Mouse (Mus musculus): ENCODE results near the gene Itgb8.
A peak's percentile ranks its signal among the peaks of the same experiment; 100 is the strongest.

Gene Itgb8

DNA sequence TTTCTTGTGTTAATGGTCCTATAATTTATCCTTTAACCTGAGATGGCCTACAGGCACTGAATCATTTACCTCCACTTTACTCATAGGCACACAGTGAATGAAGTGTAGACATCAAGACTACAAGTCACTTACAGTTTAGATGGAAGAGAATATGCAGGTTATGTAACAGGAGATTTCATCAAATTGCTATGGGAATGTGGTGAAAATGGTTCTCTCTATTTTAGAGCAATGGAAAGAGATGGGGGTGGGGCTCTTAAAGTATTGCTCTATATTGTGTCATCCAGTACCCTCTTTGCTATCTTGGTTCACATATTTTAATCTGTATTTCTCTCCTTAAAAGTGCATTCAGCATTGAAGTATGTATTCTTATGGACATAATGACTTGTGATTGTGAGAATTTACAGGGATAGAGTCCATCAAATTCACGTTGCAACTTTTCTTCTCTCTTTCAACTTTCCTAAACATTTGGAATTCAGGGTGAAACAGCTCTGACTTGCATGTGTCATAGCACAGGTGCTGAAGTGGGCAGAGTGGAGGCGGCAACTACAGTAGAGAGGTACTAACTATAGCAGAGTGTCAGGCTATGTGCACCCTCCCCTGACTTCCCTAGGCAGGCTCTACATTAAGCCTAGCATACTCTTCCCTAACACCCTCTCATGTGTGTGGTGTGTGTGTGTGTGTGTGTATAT is 29.1 kb downstream of the Itgb8 start:
- no peak for DNase-seq (ENCODE audit: low read depth)

DNA sequence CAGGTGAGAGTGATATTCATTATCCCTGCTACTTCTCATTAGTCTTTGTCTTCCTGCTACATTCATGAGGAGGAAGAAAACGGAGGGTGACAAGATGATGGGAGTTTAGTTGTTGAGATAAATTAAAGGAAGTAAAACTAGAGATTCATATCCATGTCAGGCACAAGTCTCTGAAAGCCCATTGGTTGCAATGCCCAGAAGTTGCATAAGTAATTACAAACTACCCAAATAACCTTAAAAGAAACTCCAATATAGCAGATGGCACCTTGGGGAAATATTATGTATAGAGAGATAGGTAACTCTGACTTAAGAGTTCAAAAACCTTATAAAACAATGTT is 31.2 kb downstream of the Itgb8 start:
- DNase-seq (ENCODE audit: low read depth) = no peak

DNA sequence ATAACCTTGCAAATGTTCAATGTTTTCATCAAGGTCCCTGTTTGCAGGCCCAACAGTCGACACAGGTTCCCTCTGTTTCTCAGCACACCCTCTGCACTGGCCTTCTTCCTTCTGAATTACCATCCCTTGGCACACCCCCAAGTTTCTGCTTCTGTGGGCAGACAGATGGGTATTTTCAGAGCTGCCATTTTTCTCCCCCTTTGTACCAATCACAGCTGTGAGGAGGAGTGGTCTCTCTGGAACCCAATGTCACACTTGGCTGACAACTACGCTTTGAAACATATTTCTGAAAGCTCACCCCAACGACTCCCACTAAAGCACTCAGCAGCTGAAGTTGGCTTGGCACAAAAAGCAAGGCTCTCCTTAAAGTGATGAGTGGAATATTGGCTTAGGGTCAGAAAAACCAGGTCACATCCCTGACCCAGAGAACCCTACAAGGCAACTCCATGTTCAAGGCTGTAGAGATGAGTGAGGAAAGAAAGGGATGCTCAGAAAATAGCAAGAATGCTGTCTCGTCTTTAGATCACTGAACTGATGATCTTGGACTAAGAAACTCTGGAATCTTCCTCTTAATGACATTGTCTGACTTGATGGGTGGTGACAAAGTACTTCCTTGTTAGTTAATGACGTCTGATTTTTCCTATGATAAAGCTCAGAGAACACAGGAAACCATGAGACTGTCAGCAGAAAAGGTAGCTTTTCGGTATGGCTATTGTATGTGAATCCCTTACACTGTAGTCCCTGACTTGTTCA is 31.7 kb downstream of the Itgb8 start:
- peak; percentile 39 for DNase-seq (ENCODE audit: low read depth)

- DNase-seq (ENCODE audit: low read depth) = peak; percentile 59
These were observed 34.2 kb downstream of the Itgb8 start for GRCm38 (mm10) chr12:119204411-119204810.

DNA sequence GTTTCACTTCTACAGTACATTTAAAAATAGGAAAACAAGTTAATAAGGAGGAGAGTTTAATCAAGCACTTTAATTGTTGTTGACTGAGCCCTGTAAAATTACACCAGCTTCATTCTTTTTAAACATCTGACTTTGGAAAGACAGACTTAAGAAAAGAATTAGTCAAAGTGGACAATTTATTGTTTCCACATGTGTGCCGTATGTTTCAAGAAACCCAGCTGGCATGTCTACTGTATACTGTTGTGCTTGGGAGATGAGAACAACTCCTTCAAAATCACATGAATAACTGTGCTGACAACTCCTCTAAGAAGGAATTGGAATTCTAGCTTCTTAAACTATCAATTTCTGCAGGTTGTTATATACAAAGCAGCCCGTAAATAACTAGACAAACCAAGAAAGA is 35.8 kb downstream of the Itgb8 start:
- DNase-seq (ENCODE audit: low read depth) = no peak

DNA sequence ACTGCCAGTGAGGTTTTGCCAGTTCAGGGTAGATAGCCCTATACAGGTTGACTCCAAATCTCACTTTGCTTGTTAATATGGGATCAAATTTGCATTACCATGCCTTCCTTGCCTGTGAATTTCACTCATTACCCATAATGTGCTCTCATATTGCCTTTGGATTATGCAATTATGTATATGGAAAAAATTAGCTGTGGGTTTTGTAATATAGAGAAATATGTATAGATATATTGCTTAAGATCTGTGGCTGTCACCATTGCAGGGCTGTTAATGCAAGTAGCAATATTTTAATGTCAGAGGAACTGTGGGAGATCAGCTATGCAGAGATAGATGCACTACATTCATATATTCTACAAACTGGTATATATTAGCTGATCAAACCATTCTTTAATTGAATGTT is 43.5 kb downstream of the Itgb8 start:
- no peak for DNase-seq (ENCODE audit: low read depth)

GRCm38 (mm10) chr12:119189814-119190213 is 48.8 kb downstream of the Itgb8 start:
- no peak for DNase-seq (ENCODE audit: low read depth)

DNA sequence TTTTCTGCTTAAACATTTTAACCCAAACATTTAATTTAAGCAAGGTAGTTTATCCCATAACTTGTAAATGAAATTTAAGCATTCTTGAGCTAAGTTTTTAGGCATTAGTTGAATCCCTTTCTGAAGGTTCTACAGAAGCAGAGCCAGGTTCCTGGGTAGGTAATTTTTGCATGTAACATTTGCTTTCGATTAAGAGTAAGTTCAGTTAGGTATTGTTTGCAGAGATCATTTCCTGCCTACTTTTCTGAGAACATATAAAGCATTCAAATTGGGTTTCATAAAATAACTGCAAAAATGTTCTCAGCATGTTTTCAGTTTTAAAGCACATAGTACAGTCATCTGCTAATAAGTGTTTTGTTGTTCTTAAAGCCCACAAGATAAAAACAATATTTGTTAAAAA is 53.2 kb downstream of the Itgb8 start:
- DNase-seq (ENCODE audit: low read depth) = peak; percentile 27

- no peak for DNase-seq (ENCODE audit: low read depth)
These were observed 56.2 kb downstream of the Itgb8 start for GRCm38 (mm10) chr12:119182215-119182924.

DNA sequence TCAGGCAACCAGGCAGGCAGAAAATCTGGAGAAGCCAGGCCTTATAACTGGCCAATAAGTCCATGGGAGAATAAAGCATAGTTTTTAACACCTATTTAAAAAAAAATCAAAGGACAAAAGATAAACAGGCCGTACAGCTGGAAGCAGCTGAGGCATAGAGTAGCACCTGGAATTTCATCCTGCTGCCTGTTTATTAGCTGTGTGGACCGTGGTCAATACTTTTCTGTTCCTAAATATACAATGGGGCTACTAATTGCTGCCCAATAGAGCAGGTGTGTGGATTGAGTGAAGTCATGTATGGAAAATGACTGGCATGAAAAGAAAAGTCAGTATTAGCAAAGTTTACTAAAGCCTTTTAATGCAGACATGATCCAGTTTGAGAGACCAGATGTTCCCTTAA is 62.6 kb downstream of the Itgb8 start:
- DNase-seq (ENCODE audit: low read depth) = no peak

DNA sequence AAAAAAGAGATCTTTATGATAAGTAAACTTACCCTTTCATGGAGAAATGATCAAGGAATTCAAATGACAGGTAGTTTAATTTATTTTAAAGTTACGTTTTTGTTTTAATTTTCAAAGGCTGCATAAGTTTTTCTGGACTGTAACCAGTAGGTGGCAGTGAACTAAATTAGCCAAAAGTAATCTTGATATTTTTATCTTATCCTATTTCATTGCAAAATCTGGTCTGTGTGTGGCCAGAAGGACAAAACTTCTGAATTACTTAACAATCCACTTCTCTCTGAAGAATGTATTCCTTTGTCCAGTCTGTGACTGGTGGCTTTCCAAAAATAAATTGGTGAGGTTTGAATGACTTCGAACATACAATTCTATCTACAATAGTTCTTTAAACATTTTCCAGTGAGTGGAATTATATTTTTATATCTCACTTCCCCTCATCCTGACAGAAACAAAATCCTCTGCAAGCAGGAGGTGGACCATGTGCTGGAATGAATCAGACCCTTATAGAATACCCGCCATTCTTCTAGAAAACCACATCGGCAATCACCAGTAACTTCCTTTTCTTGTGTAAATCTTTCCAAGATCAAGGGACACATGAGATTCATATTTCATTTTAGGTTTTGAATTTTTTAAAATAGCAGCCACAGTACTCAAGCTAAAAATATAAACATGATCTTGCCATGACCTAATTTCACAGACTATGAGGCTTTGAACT is 68.6 kb downstream of the Itgb8 start:
- DNase-seq (ENCODE audit: low read depth) = peak; percentile 25

- DNase-seq (ENCODE audit: low read depth) = no peak
These were observed 69.5 kb downstream of the Itgb8 start for GRCm38 (mm10) chr12:119169143-119169542.

- no peak for DNase-seq (ENCODE audit: low read depth)
These were observed 73.5 kb downstream of the Itgb8 start for GRCm38 (mm10) chr12:119165115-119165514.

DNA sequence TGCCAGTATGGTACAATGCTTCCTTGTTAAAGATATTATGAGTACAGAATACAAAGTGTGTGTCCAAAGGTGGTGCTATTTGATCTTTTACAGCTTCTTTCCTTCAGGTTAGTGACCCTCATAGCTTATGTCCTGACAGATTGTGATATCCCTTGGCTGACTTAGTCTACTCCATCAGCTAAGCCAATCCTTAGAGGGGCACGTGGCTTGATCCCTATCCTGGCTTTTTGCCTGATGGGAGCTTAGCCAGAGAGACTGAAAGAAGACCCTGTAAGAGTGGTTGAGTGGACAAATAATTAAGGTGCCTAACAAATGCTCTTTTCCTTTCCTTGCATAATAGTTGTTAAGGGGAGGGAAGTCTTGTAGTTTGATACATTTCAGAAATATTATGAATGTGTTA is 73.9 kb downstream of the Itgb8 start:
- no peak for DNase-seq (ENCODE audit: low read depth)

DNA sequence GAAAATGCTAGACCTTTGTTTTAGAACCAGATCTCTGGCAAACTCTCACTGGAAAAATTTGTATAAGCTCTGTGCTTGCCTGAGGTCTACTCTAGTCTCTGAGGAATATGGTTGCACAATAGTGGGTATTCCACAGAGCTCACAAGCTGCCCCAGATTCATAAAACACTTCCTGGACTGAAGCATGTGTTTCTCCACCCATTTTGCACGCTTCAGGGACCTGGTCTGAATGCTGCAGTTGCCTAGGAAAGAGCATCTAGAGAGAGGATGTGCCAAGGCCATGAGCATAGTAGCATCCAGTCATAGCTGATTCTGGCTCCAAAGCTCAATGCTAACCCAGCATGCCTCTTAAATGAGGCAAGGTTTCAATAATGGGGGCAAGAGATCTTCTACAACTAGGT is 74.4 kb downstream of the Itgb8 start:
- no peak for DNase-seq (ENCODE audit: low read depth)

DNA sequence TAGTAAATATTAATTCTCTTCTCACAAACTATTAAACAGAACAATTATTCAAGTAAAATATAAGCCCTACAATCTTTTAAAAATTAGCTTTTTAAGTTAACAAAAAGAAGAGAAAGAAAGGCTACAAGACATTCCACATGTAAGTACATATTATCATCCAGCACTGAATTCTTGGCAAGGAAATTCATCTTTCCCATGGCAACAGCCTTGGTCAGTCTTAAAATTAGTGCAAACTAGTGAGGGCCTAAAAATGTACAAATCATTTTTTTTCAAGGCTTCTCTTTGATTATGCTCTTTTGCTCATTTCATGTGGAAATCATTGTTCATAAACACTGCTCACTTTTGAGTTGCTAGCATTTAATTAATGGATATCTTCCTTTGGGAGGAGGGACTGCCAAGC is 77.8 kb downstream of the Itgb8 start:
- no peak for DNase-seq (ENCODE audit: low read depth)

DNA sequence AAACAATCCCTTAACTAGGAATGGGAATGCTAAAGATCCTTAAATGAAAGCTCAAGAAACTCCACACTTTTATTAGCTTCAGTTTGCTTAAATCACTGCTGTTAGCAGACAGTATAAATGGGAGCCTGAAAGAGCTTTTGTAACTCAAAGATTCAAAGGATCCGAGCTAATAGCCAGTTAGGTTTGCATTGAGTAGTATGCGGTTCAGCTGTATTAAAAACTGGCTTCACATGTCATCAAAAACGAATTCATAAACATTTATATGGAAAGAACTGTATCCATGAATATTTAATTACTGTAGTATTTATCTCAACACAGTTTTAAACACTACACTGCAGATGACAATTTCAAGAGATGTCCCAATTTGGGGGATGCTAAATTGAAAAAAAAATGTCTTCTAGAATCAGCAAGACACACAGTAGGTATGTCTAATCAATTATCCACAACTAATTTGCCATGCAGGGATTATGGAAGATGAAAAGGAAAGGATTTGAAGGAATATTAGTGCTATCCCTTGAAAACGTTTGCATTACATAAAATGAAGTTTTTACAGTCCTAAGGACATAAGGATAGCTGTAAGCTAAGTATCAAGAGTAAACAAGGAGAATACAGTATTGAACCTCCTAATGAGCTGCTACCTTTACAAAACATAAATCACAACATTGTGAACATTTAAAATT is 79.2 kb downstream of the Itgb8 start:
- no peak for DNase-seq (ENCODE audit: low read depth)

DNA sequence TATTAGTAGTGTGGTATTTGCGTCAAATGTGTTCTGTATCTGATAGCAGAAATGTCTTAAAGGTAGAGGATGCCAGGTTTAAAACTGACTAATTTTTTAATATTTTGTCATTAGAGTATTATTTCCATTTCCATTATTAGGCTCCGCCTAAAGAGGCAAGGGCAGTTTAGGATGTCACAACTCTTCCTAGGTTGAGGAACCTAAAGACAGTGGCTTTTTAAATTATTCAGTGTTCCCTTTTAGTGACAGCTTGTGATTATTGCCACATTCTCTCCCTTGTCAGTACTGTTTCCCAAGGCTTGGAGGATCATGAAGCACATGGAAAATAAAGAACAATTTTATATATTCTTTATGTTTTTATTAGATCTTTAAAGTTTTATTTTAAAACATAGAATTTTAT is 80.9 kb downstream of the Itgb8 start:
- no peak for DNase-seq (ENCODE audit: low read depth)

DNA sequence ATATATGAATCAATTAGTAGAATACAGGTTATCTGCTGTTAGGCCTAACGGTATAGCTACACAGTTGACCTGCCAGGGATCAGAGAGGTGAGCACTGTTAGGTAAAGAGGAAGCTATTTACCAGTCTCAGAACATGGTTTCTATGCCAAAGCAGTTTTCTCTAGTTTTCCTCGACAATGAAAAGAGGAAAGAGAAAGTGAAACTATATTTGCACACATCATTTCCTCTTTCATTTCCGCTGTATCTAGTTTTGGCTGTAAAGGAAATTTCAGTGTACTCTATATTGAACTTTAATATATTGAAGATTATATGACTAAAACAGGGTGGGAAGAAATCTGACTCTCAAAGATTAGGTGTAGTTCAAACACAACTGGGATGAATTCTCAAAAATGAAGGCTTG is 81.5 kb downstream of the Itgb8 start:
- DNase-seq (ENCODE audit: low read depth) = peak; percentile 72

DNA sequence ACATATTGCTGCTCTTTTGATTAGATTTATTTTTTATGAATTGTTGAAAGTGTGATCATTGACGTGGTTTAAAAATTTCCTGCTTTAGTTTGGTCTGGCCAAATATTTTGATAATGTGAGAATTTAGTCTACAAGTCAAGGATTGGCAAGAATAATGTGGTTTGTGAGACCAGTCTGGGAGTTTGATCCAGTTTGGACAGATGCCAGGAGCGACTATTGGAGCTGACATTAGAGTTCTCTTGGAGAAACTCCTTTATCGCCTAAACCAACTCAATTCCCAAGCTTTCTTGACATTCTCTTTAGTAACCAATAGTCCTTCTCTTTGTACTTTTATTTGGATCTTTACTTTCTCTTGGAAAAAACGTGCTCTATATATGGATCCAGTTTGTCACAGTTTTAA is 83.0 kb downstream of the Itgb8 start:
- no peak for DNase-seq (ENCODE audit: low read depth)

- no peak for DNase-seq (ENCODE audit: low read depth)
These were observed 87.6 kb downstream of the Itgb8 start for GRCm38 (mm10) chr12:119150956-119151355.

DNA sequence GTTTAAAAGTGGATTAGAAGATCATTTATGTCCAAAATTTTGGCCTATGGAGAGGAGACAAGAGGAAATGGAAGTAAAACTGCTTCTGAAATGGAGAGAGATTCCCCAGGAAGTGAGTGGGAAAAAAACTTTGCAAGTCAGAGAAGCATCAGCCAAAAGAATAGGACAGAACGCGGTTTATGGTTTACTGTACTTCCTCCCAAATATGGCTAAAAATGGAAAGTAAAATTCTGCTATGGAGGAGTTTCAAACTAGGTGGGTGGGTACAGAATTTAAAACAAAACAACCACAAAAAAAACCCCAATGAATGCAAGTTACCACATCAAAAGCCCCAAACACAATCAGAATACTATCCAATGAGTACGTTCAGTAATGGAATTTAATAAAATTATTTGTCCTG is 90.8 kb downstream of the Itgb8 start:
- DNase-seq (ENCODE audit: low read depth) = peak; percentile 11

Measured in induced T-regulatory cell, adult 2 months (primary cell).